In the genomic region with DNA sequence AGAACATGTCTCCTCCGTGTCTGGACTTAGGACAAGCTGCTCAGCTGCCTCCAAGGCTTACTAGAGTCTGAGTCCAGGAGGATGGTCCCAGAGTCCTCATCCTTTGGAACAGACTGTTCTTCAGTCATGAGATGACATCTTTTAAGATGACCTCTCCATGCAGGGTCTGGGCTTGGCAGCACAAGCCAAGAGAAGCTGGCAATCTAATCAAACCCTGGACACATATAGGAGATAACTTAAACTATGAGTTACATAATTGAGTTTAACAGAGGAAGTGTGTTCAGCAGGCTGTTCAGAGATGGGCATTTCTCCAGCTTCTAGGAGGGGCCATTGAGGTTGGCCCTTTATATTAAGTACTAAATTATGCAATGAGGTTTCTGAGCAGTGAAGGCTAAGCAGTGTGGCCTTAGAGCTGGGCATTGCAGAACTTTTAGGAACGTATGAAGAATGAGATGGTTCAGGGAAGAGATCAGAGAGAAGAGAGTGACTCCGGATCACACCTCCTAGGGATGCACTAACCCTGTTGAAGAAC, we compare ENCODE assay signal across 23 mouse cellular contexts.
"Had no signal": no experiment of that assay in that cellular context is flagged by ENCODE, and none has a peak within 500 bp of the region (broad histone marks: within the 10 kb centered on the region; RNA-seq: fewer than 3 reads in every experiment).

No protein-coding gene starts in this region.

- H3K36me3 ChIP-seq: limb, embryonic 12.5 days; limb, embryonic 15.5 days; midbrain, embryonic 10.5 days; neural tube, embryonic 12.5 days; neural tube, embryonic 15.5 days; stomach, embryonic 15.5 days had no signal

- H3K4me1 ChIP-seq: megakaryocyte, embryonic 14.5 days had no signal

- H3K27ac ChIP-seq: limb, embryonic 12.5 days; limb, embryonic 15.5 days; liver, embryonic 14.5 days; midbrain, embryonic 10.5 days; neural tube, embryonic 12.5 days; stomach, embryonic 15.5 days had no signal

- H3K4me2 ChIP-seq: limb, embryonic 12.5 days; limb, embryonic 15.5 days; liver, embryonic 11.5 days; neural tube, embryonic 12.5 days; neural tube, embryonic 15.5 days; stomach, embryonic 15.5 days had no signal

- H3K9me3 ChIP-seq: limb, embryonic 12.5 days; limb, embryonic 15.5 days; megakaryocyte, embryonic 14.5 days; midbrain, embryonic 10.5 days; neural tube, embryonic 12.5 days; neural tube, embryonic 15.5 days; stomach, embryonic 15.5 days had no signal

- H3K9ac ChIP-seq: limb, embryonic 12.5 days; limb, embryonic 15.5 days; liver, embryonic 14.5 days; liver, postnatal 0 days; neural tube, embryonic 12.5 days; neural tube, embryonic 15.5 days; stomach, embryonic 15.5 days had no signal

- H3K27me3 ChIP-seq: limb, embryonic 15.5 days; megakaryocyte, embryonic 14.5 days; neural tube, embryonic 12.5 days; neural tube, embryonic 15.5 days; stomach, embryonic 15.5 days had no signal

- ATAC-seq: inflammation-experienced regulatory T-cells, adult 6 months; intestine, embryonic 16.5 days; liver, postnatal 0 days had no signal

- DNase-seq: kidney, adult 18-20 months; kidney, adult 9 months; kidney, postnatal 14 days; kidney, postnatal 4 days; left cerebral cortex, postnatal 4 days; liver, postnatal 0 days; midbrain, embryonic 14.5 days; right cerebral cortex, adult 18-20 months; right cerebral cortex, postnatal 25 days; spleen, adult 18-20 months; thymus, adult 18-20 months; thymus, postnatal 36 days had no signal

- H3K4me3 ChIP-seq: limb, embryonic 12.5 days; limb, embryonic 15.5 days; megakaryocyte, embryonic 14.5 days; midbrain, embryonic 10.5 days; neural tube, embryonic 12.5 days; neural tube, embryonic 15.5 days; stomach, embryonic 15.5 days had no signal
